Mouse (Mus musculus) ES-E14 (cell line): Measurements from ENCODE around the gene Insm1. TPM values are rescaled to one million over a fixed set of nuclear protein-coding genes. Genes with fewer than 3 reads are reported as not detected.

Source experiments
- DNase-seq: peaks from one replicate; pipeline ENCODE4 v3.0.0-alpha.2; 2013; ENCODE audit warnings: low read depth, low spot score
- H3K27ac ChIP-seq: 2 replicates; pipeline ENCODE4 v1.5.1; 2012; ENCODE audit warnings: low read depth, mild to moderate bottlenecking, low read length, moderate library complexity, mixed read lengths; ENCODE audit not compliant: poor library complexity, insufficient read depth, severe bottlenecking
- H3K36me3 ChIP-seq: 2 replicates; pipeline ENCODE4 v1.6.1; 2012; ENCODE audit warnings: mild to moderate bottlenecking, low read length, moderate library complexity, mixed read lengths; ENCODE audit not compliant: control insufficient read depth, poor library complexity, insufficient read depth, severe bottlenecking
- H3K4me1 ChIP-seq, 2 experiments: fragments of 150-350 bp in 1 of 2; sonication (generic) in 1 of 2; 2 replicates each; pipeline ENCODE4 v1.6.1; 2012; ENCODE audit warnings: low read length in 2 of 2, mild to moderate bottlenecking in 1 of 2, mixed read lengths in 1 of 2; ENCODE audit not compliant: control insufficient read depth in 2 of 2, insufficient read depth in 2 of 2, poor library complexity in 1 of 2
- H3K4me3 ChIP-seq, 2 experiments: fragments of 150-350 bp in 1 of 2; sonication (generic) in 1 of 2; 2 replicates each; pipeline ENCODE4 v1.5.1; 2012; ENCODE audit warnings: low read length in 2 of 2, low read depth in 1 of 2, mild to moderate bottlenecking in 1 of 2, mixed read lengths in 1 of 2; ENCODE audit not compliant: insufficient read depth in 1 of 2, poor library complexity in 1 of 2, severe bottlenecking in 1 of 2
- H3K9ac ChIP-seq: 2 replicates; pipeline ENCODE4 v1.6.1; 2012; ENCODE audit warnings: low read depth, mild to moderate bottlenecking, low read length, mixed read lengths; ENCODE audit not compliant: poor library complexity, insufficient read depth, severe bottlenecking
- H3K9me3 ChIP-seq: fragments of 150-350 bp; sonication (generic); 2 replicates; pipeline ENCODE4 v1.6.1; 2012; ENCODE audit warnings: low read depth, mild to moderate bottlenecking, low read length; ENCODE audit not compliant: control insufficient read depth, insufficient read depth
- CHD2 ChIP-seq: IDR thresholded peaks from 2 replicates; pipeline ENCODE4 v1.6.1; 2014; ENCODE audit warnings: mild to moderate bottlenecking, low read depth, low read length, inconsistent platforms
- HCFC1 ChIP-seq: IDR thresholded peaks from 2 replicates; pipeline ENCODE4 v1.6.1; 2012; ENCODE audit warnings: low read length, inconsistent platforms, borderline replicate concordance; ENCODE audit not compliant: insufficient read depth
- MAFK ChIP-seq: IDR thresholded peaks from 2 replicates; pipeline ENCODE4 v1.6.1; 2014; ENCODE audit warnings: mild to moderate bottlenecking, low read depth, low read length, inconsistent platforms; ENCODE audit not compliant: insufficient read depth
- ZC3H11A ChIP-seq: IDR thresholded peaks from 2 replicates; pipeline ENCODE4 v1.6.1; 2012; ENCODE audit warnings: low read depth, mild to moderate bottlenecking, inconsistent platforms, low read length, borderline replicate concordance
- ZNF384 ChIP-seq: IDR thresholded peaks from 2 replicates; pipeline ENCODE4 v1.6.1; 2012; ENCODE audit warnings: low read depth, low read length, inconsistent platforms
- in situ Hi-C, 2 experiments: fragments of 600-800 bp; cut with MboI; formaldehyde crosslinking; loops; one replicate each; pipeline ENCODE4 v1.15.1; 2025; ENCODE audit warnings: low sequenced_read_pairs in 2 of 2, inconsistent platforms in 1 of 2; ENCODE audit not compliant: unreplicated experiment in 2 of 2
- total RNA-seq: library from RNA; depleted of rRNA; stranded (reverse); fragments of 300-350 nt; gene quantifications from 2 replicates; pipeline ENCODE4 v1.2.3, GENCODE M21; 2012

Insm1 gene
- total RNA-seq, 1 experiment, result 1.4 TPM

DNA sequence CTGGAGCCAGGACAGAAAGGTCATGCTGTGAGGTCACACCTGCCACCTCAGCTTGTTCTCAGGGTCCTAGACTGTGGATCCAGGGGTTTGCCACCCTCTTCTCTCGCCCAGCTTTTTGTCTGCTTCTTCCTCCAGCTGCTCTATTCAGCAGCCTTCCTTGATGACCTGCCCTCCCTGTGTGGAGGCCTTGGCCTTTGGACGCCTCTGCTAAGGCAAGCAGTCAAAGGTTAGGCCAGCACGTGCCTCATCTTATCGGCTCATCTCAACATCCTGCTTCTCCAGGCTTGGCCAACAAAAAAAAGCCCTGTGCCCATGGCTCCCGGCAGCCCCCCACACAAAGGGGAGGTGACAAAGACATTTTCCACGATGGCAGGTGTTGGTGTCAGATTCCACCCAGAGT lies 25.9 kb downstream of the Insm1 start:
- Histone ChIP-seq H3K27ac (no peak overlapping the region), H3K9me3 (no peaks in the 10 kb centered on the region), H3K4me1 (peaks cover 0 to 10% of the 10 kb centered on the region in 2 experiments; a peak in 1 of 4 replicates), H3K4me3 (no peak overlapping the region), H3K9ac (no peak overlapping the region), H3K36me3 (peaks cover 3% of the 10 kb centered on the region; the same call in 1 of the 2 replicates)
- no peak for TF ChIP-seq CHD2
- TF ChIP-seq ZC3H11A, result no peak
- no peak for TF ChIP-seq ZNF384
- TF ChIP-seq MAFK, result no peak
- TF ChIP-seq HCFC1, result no peak
- in situ Hi-C loops, result no loop called here
- no peak for DNase-seq

DNA sequence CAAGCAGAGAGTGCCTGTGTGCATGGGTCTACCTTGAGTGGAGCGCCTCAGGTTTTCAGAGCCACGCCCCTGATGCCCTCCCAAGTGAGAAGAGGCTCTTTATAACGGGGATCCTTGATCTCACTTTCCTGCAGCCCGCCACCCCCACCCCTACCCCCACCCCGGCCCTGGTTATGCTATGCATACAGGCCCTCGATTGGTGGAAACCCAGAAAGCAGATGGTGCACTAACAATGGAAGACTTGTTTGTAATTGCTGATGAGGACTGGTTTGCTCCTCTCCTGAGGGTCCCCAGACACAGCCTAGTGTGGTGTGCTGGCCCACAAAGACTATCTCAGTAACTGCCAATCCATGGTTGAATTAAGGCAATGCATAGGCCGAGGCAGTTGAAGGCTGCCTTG lies 27.3 kb downstream of the Insm1 start:
- H3K4me1 ChIP-seq, result peaks cover 0 to 10% of the 10 kb centered on the region in 2 experiments; a peak in 1 of 4 replicates

GRCm38 (mm10) chr2:146250236-146250904 lies 28.6 kb downstream of the Insm1 start:
- Histone ChIP-seq H3K9ac (no peak overlapping the region), H3K4me3 (no peak overlapping the region), H3K27ac (no peak overlapping the region), H3K4me1 (peaks cover 0 to 10% of the 10 kb centered on the region in 2 experiments; a peak in 1 of 4 replicates), H3K36me3 (no peaks in the 10 kb centered on the region), H3K9me3 (no peaks in the 10 kb centered on the region)
- no peak for DNase-seq
- TF ChIP-seq HCFC1 (no peak), ZNF384 (no peak), CHD2 (no peak), MAFK (no peak), ZC3H11A (no peak)
- in situ Hi-C loops, result no loop called here

More for the DNA sequence above, 27.3 kb downstream of the Insm1 start:
- TF ChIP-seq MAFK, result no peak
- TF ChIP-seq ZC3H11A, result no peak
- no peak for TF ChIP-seq HCFC1
- no peak for TF ChIP-seq ZNF384
- TF ChIP-seq CHD2, result no peak
- in situ Hi-C loops, result no loop called here
- Histone ChIP-seq H3K9me3 (no peaks in the 10 kb centered on the region), H3K36me3 (peaks cover 2% of the 10 kb centered on the region; the same call in 1 of the 2 replicates), H3K4me3 (no peak overlapping the region), H3K27ac (no peak overlapping the region), H3K9ac (no peak overlapping the region)
- no peak for DNase-seq

GRCm38 (mm10) chr2:146254387-146254786 lies 32.7 kb downstream of the Insm1 start:
- Histone ChIP-seq H3K36me3 (no peaks in the 10 kb centered on the region), H3K27ac (no peak overlapping the region), H3K9me3 (no peaks in the 10 kb centered on the region), H3K4me3 (no peak overlapping the region), H3K4me1 (peaks cover 0 to 8% of the 10 kb centered on the region in 2 experiments; a peak in 2 of 4 replicates), H3K9ac (no peak overlapping the region)
- TF ChIP-seq ZNF384 (no peak), HCFC1 (no peak), CHD2 (no peak), ZC3H11A (no peak), MAFK (no peak)
- in situ Hi-C loops, result no loop called here
- no peak for DNase-seq
